Mouse (Mus musculus) spleen, adult 2 months (tissue): ENCODE data around the gene Myo6.

ENCODE experiments used
- CTCF ChIP-seq: fragments of 200-500 bp; IDR thresholded peaks from 2 replicates; pipeline ENCODE4 v1.5.1; 2011; ENCODE audit warnings: mild to moderate bottlenecking, inconsistent platforms; ENCODE audit not compliant: insufficient read depth, insufficient read length, insufficient replicate concordance; ENCODE audit errors: extremely low read depth
- POLR2A ChIP-seq: fragments of 200-500 bp; IDR thresholded peaks from 2 replicates; pipeline ENCODE4 v1.6.1; 2011; ENCODE audit warnings: low read depth, low read length, inconsistent platforms

GRCm38 (mm10) chr9:80149594-80149993 lies 15.2 kb upstream of the Myo6 start:
- no peak for TF ChIP-seq POLR2A
- no peak for TF ChIP-seq CTCF
